Mouse (Mus musculus) kidney, postnatal 14 days (tissue): ENCODE results near the gene Rbfox1.
A peak's percentile ranks its signal among the peaks of the same experiment; 100 is the strongest.

Source experiments
- DNase-seq: peaks from one replicate; pipeline ENCODE4 v3.0.0; 2022; ENCODE audit warnings: mixed read lengths

The Rbfox1 gene

DNA sequence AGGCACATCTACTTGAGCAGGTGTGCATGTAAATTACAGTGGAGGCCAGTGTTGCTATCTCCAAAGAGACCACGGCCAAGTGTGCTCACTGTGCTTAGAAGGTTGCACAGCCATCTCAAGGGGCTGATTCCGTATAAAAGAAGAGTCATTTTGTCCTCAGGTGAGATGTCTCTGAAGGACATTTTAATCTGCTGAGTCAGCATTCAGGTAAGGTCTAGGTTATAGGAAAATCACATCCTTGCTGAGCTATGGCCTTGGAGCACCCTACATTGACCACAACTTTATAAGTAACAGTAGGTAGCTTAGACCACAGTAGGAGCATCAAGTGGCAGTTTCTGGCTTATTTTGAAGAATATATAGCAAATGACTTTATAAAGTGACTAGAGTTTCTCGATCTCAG is 848.3 kb downstream of the Rbfox1 start:
- no peak for DNase-seq

DNA sequence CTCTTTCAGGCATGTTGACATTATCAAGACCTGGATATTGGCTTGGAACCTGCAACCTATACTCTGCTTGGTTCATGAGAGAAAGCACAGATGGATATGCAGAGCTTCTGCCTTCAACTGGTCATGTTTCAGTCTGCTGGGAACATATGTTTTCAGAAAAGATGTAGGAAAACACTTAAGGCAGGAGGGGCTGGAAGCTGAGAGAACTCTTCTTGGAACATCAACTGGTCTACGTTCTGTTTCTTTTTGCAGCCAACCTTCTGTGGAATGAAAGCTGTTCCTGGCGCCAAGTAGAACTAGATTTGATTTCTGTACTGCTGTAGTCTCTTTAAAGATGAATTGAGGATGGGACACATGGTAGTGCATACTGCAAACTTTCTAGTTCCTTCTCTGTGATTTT is 851.4 kb downstream of the Rbfox1 start:
- no peak for DNase-seq

DNA sequence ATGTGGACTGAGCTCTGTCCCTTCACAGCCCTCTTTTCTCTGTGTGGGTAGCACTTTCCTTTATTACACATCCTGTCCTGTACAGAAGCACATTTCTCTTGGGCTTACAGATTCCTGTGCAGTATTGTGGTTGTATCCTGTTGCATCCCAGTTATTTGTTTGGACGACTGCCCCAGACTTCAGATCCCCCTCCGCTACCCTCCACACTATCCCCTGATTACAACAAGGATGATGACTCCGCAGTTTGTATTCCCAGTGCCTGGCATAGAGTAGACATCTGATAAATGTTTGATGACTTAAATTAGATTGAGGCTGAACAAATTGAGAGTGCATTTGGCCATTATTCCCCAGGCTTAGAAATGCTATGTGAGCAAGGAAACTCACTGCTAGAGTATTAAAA is 851.8 kb downstream of the Rbfox1 start:
- DNase-seq = no peak

- DNase-seq = no peak
Measured at GRCm38 (mm10) chr16:6746116-6746515, 861.0 kb downstream of the Rbfox1 start.

- DNase-seq = no peak
Measured at GRCm38 (mm10) chr16:6750491-6750890, 865.3 kb downstream of the Rbfox1 start.

- no peak for DNase-seq
Measured at GRCm38 (mm10) chr16:6754847-6755246, 869.7 kb downstream of the Rbfox1 start.

- no peak for DNase-seq
Measured at GRCm38 (mm10) chr16:6769495-6770237, 884.5 kb downstream of the Rbfox1 start.

GRCm38 (mm10) chr16:6777506-6778185 is 892.5 kb downstream of the Rbfox1 start:
- DNase-seq = no peak

DNA sequence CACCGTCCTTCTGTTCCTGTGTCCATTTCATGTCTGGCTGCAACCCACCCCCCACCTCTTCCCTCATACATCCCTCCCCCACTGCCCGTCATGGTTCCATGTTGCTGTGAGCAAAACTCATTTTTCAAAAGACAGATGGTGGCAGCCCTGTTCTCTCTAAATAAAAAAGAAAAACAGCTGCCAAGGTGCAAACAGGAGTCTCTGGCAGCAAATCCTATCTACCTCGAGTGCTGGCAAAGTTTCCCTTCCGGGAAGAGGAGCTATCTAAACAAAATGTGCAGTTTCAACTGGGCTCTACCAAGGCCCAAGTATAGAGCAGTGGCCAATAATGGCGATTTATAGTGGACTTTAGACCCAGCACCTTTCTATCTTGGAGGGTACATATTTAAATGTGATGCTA is 899.0 kb downstream of the Rbfox1 start:
- no peak for DNase-seq

DNA sequence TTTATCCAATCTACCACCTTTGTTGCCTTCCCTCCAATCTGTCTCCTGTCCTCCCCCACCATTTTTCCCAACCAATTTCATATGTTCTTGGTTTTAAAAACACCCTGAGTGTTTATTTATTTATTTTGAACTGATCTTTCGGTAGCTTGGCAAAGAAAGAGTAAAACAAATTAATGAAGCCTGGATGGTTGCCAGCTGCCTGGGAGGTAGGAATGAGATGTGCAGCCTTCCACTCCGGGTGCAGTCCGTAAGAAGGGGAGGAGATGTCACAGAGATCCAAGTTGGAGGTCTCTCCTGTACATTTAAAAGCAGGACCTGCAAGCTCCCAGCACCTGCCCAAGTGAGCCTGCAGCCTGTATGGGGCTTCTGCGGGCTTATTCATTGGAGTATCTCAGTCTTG is 899.9 kb downstream of the Rbfox1 start:
- DNase-seq = peak; percentile 5

GRCm38 (mm10) chr16:6791218-6791617 is 906.1 kb downstream of the Rbfox1 start:
- DNase-seq = no peak

DNA sequence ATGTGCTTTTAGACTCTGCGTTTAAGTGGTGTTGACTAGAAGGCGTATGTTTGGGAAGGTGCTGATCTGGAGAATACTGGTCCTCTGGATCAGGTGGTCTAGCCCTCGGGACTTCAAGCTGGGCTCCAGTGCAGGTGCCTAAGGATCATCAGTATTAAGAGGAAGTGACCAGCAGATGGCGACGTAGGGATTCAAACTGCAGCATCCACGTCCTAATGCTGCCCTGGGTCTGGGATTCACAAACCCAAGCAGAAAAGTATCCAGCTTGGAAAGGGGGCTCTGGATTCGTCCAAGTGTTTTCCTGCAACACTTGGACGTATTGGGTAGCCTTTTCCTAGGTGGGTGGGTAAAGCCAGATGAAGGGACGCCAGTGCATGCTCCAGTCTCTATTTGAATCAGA is 906.5 kb downstream of the Rbfox1 start:
- DNase-seq = peak; percentile 56

- DNase-seq = no peak
Measured at GRCm38 (mm10) chr16:6806246-6806645, 921.1 kb downstream of the Rbfox1 start.

DNA sequence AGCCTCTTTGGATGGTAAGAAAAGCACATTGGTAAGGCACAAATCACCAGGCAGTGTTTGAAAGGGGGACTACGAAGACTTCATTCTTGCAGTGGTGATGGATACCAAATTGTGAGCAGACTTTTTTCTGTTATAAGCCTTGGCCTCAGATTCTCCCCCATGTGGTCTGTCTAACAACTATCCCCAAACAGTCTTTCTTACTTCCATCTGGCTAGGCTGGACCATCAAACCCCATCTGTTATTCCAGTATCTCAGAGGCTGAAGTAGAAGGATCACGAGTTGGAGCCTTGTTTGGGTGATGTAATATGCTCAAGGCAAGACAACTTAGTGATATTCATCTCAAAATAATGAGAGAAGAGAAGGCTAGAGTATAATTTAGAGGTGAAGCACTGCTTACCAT is 922.7 kb downstream of the Rbfox1 start:
- DNase-seq = no peak

- no peak for DNase-seq
Measured at GRCm38 (mm10) chr16:6813871-6814270, 928.7 kb downstream of the Rbfox1 start.

DNA sequence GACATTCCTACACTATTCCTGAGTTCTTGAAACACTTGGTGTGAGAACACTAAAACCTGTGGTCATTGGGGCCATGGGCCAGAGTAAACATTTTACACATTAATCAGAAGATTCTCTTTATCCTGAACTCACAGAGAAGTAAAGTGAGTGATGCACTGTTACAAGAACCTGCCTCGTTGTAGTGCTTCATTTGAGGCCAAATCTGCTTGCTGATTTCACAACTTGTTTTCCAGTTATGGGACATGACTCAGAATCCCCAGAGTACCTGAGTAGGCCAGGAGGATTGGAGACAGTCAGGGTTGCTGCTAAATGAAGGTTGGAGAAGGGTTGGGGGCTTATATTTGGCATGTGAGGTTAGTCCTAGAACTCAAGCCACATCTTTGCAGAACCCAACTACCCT is 936.6 kb downstream of the Rbfox1 start:
- DNase-seq = no peak

- DNase-seq = no peak
Measured at GRCm38 (mm10) chr16:6829892-6830524, 944.9 kb downstream of the Rbfox1 start.

- no peak for DNase-seq
Measured at GRCm38 (mm10) chr16:6833486-6833885, 948.3 kb downstream of the Rbfox1 start.

DNA sequence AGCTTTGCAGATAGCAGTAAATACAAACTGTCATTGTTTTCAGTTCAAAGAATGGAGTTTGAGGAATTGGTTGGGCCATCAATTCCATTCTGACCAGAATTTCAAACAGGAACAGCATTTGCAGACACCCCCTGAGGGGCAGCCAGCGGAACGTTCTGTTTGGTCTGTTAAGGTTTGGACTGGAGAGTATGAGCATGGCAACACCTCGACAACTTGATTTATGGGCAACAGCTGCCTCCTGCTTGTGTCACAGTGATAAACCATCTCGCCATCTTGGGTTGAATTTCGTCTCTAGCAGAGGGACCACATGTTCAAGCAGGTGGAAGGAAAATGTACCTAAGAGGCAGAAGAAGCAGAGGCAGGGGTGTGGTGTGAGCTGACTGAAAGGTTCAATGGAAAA is 949.9 kb downstream of the Rbfox1 start:
- no peak for DNase-seq

GRCm38 (mm10) chr16:6839299-6839995 is 954.3 kb downstream of the Rbfox1 start:
- DNase-seq = peak; percentile 70

GRCm38 (mm10) chr16:6840007-6840406 is 954.9 kb downstream of the Rbfox1 start:
- DNase-seq = no peak

GRCm38 (mm10) chr16:6840461-6840860 is 955.3 kb downstream of the Rbfox1 start:
- no peak for DNase-seq

DNA sequence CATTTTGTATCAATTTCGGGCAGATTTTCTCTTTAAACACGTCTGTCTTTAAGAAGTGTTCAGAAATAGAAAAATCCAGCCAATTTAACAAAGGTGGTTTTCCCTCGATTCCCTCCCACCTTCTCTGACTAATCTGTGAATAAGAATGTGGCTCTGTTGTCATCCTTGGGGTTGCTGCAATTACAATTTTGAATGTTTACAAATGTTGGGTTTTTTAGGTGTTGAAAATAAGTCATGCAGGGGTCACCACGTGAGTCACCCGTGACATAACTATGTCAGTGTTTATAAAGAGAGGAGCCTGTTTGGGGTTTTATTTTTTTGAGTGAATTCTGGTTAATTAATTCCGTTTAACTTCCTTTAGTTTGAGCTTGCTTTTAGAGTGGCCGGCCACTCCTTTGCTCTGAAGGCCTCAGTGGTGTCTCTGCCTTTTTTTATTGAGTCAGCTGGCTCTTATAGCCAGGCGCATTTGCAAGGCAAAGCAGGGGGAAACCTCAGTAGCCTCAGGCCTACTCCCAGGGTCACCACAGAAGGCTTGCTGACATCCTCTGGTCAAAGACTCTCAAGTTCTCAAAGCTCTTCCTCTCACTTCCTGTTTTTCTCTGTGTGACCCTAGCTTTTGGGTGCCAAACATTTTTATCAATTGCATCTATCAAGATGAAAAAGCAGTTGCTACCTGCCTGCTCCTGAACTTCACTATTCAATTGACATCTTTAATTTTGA is 957.1 kb downstream of the Rbfox1 start:
- DNase-seq = no peak
